Mouse (Mus musculus) lung, embryonic 16.5 days (tissue): ENCODE results near the gene Nup54. TPM values are rescaled to one million over a fixed set of nuclear protein-coding genes. Genes with fewer than 3 reads are reported as not detected.

Experiments used
- ATAC-seq: fragments of 200-750 bp; cut with Nextera tagmentation; 2 replicates; pipeline ENCODE4 v1.8.0; 2017; ENCODE audit warnings: low read depth, mild to moderate bottlenecking, moderate library complexity
- H3K27ac ChIP-seq: fragments of 300-500 bp; sonication (generic); 2 replicates; pipeline ENCODE4 v1.5.1; 2014; ENCODE audit warnings: mild to moderate bottlenecking, control low read depth, low read length
- H3K27me3 ChIP-seq: fragments of 300-500 bp; sonication (generic); 2 replicates; pipeline ENCODE4 v1.6.1; 2014; ENCODE audit warnings: low read depth, low read length, mixed read lengths; ENCODE audit not compliant: control insufficient read depth, insufficient read depth
- H3K36me3 ChIP-seq: fragments of 300-500 bp; sonication (generic); 2 replicates; pipeline ENCODE4 v1.6.1; 2014; ENCODE audit warnings: low read length; ENCODE audit not compliant: control insufficient read depth, insufficient read depth
- H3K4me1 ChIP-seq: fragments of 300-500 bp; sonication (generic); replicated peaks from 2 replicates; pipeline ENCODE4 v1.6.1; 2014; ENCODE audit warnings: low read length, mixed read lengths; ENCODE audit not compliant: control insufficient read depth, insufficient read depth
- H3K4me2 ChIP-seq: fragments of 300-500 bp; sonication (generic); 2 replicates; pipeline ENCODE4 v1.6.1; 2014; ENCODE audit warnings: low read depth, low read length, control low read depth
- H3K4me3 ChIP-seq: fragments of 300-500 bp; sonication (generic); 2 replicates; pipeline ENCODE4 v1.5.1; 2014; ENCODE audit warnings: mild to moderate bottlenecking, low read length, control low read depth
- H3K9ac ChIP-seq: fragments of 300-500 bp; sonication (generic); 2 replicates; pipeline ENCODE4 v1.6.1; 2014; ENCODE audit warnings: low read length, control low read depth
- H3K9me3 ChIP-seq: fragments of 300-500 bp; sonication (generic); 2 replicates; pipeline ENCODE4 v1.6.1; 2016; ENCODE audit warnings: low read length; ENCODE audit not compliant: control insufficient read depth
- WGBS: fragments of 180-500 bp; shearing (Covaris S2); extraction: QIAGEN DNeasy Blood & Tissue Kit; methylation state at CpG from one replicate; pipeline ENCODE4 v1.1.7; 2014; 5-methylcytosine and 5-hydroxymethylcytosine counted together
- polyA plus RNA-seq: library from polyadenylated mRNA; unstranded; fragments of >200 nt; fragmentation: Nextera tagmentation; extraction: Ambion mirVana; gene quantifications from 2 replicates; pipeline ENCODE4 v1.2.1, GENCODE M21; 2015

Gene Nup54
- polyA plus RNA-seq, 1 experiment from 2014 or later = 57.3 TPM

DNA sequence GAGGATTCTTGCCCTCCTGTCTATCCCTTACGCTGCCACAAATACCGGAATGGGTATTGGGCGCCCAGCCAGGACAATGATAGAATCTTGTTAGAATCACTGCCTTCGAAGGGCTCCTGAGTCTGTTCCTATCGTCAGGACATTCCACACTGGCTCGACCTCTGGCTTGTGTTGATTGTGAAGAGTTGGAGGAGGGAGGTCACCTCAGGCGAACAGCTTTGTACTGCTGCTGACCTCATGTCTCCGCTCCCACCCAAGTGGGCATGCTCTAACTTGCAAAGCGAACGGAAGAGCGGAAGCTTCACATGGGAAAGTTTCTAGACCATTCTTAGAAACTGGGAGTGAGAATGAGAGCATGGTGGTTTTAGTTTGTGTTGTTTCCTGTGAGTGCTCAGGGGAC lies 47.6 kb downstream of the Nup54 start:
- Histone ChIP-seq H3K4me2 (no peak overlapping the region), H3K36me3 (no peaks in the 10 kb centered on the region), H3K27ac (no peak overlapping the region), H3K4me3 (no peak overlapping the region), H3K9me3 (no peaks in the 10 kb centered on the region), H3K4me1 (no peaks in the 10 kb centered on the region; the same call in 1 of the 2 replicates), H3K27me3 (peaks cover 29% of the 10 kb centered on the region), H3K9ac (no peak overlapping the region)
- ATAC-seq = no peak
- WGBS = 56% methylated on average over 11 of the region's 11 CpGs

DNA sequence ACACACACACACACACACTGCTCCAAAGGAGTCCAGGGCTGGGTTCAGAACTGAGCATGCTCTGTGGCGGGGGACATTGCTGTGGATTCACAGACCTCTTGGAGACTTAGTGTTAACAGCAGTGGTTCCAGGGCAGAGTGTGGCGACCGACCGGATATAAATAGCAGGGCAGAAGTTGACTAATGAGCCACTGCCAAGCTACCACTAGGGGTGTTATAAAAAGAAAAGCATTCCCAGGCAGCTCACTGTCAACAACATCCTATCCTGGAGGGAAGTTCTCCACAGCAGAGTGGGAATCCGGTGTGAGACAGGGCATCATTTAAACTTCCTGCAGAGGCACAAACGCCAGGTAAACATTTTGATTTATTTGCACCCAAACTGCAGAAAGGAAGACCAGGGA lies 48.4 kb downstream of the Nup54 start:
- peak; percentile 69 for ATAC-seq

DNA sequence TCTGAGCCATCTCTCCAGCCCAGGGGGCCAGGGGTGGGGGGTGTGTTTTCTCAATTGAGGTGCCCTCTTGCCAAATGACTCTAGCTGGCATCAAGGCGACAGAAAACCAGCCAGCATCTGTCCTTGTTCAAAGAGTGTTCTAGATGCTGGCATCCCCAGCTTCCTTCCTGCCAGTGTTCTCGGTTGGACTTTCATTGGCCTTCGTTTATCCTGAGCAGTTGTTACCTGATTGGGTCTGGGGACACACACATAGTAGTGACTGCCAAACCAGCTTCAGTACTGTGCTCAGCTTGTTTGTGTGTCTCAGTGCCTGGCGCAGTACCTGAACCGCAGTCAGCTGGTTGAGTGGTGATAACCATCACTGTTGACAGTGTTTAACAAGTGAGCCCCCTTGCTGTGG lies 48.9 kb downstream of the Nup54 start:
- Histone ChIP-seq H3K27ac (no peak overlapping the region), H3K36me3 (no peaks in the 10 kb centered on the region), H3K4me1 (no peaks in the 10 kb centered on the region; the same call in 1 of the 2 replicates), H3K4me2 (no peak overlapping the region), H3K9me3 (no peaks in the 10 kb centered on the region), H3K27me3 (peaks cover 16% of the 10 kb centered on the region), H3K4me3 (no peak overlapping the region), H3K9ac (no peak overlapping the region)
- ATAC-seq = no peak
- 64% methylated on average over 5 of the region's 5 CpGs for WGBS

More for the DNA sequence above, 48.4 kb downstream of the Nup54 start:
- Histone ChIP-seq H3K4me1 (no peaks in the 10 kb centered on the region; the same call in 1 of the 2 replicates), H3K27me3 (peaks cover 22% of the 10 kb centered on the region), H3K9ac (no peak overlapping the region), H3K4me3 (no peak overlapping the region), H3K36me3 (no peaks in the 10 kb centered on the region), H3K4me2 (no peak overlapping the region), H3K27ac (no peak overlapping the region), H3K9me3 (no peaks in the 10 kb centered on the region)
- WGBS = 20% methylated on average over 6 of the region's 6 CpGs

GRCm38 (mm10) chr5:92384855-92385254 lies 50.2 kb downstream of the Nup54 start:
- WGBS = 45% methylated on average over 7 of the region's 7 CpGs
- Histone ChIP-seq H3K4me3 (no peak overlapping the region), H3K36me3 (no peaks in the 10 kb centered on the region), H3K4me2 (no peak overlapping the region), H3K27ac (no peak overlapping the region), H3K9ac (no peak overlapping the region), H3K9me3 (no peaks in the 10 kb centered on the region), H3K27me3 (peaks cover 6% of the 10 kb centered on the region), H3K4me1 (no peaks in the 10 kb centered on the region; the same call in 1 of the 2 replicates)
- ATAC-seq = no peak

DNA sequence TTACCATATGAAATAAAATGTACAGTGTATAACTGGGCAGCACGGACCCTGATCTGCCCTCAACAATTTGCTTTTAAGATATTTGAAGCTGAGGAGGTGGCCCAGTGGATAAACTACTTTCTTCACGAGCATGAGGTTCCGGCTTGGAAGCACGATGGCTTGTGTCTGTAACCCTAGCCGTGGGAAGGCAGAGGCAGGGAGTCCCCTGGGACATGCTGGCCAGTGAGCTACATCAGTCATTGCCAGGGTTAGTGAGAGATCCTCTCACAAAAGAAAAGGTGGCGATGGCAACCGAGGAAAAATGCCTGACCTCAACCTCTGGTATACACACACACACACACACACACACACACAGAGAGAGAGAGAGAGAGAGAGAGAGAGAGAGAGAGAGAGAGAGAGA lies 51.3 kb downstream of the Nup54 start:
- no peaks in the 10 kb centered on the region for H3K36me3 ChIP-seq
- H3K4me3 ChIP-seq = no peak overlapping the region
- H3K4me1 ChIP-seq = no peaks in the 10 kb centered on the region; the same call in 1 of the 2 replicates
- no peaks in the 10 kb centered on the region for H3K9me3 ChIP-seq
- no peak overlapping the region for H3K27ac ChIP-seq
- H3K4me2 ChIP-seq = no peak overlapping the region
- ATAC-seq = no peak
- 51% methylated on average over 7 of the region's 7 CpGs for WGBS
- H3K9ac ChIP-seq = no peak overlapping the region
- H3K27me3 ChIP-seq = peaks cover 2% of the 10 kb centered on the region; the same call in 1 of the 2 replicates

GRCm38 (mm10) chr5:92382349-92382679 lies 52.7 kb downstream of the Nup54 start:
- no peaks in the 10 kb centered on the region for H3K27me3 ChIP-seq
- no peak overlapping the region for H3K4me3 ChIP-seq
- no peak overlapping the region for H3K27ac ChIP-seq
- ATAC-seq = no peak
- H3K9me3 ChIP-seq = no peaks in the 10 kb centered on the region
- 61% methylated on average over 9 of the region's 9 CpGs for WGBS
- no peak overlapping the region for H3K9ac ChIP-seq
- H3K36me3 ChIP-seq = no peaks in the 10 kb centered on the region
- H3K4me1 ChIP-seq = no peaks in the 10 kb centered on the region; the same call in 1 of the 2 replicates
- no peak overlapping the region for H3K4me2 ChIP-seq

DNA sequence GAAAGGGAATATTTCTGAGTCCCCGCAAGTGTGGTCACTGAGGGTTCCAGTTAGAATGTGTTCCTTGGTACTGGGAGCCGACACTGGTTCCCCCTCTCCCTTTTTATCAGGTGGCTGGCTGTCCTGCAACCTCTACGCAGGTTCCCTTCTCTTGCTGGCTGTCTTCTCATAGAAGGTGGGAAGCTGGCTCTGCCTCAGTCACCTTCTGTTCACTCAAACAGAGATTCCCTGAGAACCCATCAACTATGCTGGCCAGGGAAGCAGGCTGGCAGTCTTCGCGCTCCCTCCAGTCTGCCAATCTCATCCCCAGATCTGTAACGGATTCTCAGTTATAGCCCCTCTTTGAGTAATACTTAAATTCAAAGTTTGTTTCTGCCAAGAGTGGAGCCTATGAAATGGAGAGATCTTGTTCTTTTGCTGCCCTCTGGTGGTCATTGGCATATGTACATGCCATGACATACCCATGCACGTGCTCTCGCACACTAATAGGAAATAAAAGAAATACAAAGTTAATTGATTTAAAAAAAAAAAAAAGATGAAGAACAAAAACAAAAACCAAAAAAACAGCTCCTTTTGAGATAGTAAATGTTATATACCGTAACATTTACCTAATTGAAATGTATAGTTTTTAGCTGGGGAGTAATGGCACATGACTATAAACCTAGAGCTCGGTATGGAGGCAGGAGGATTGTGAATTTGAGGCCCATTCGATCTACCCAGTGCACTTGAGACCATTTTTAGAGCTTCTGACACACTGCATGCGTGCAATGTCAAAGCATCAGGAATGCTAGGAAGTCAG lies 53.3 kb downstream of the Nup54 start:
- 31% methylated on average over 12 of the region's 12 CpGs for WGBS
- no peak overlapping the region for H3K9ac ChIP-seq

GRCm38 (mm10) chr5:92376795-92377405 lies 58.1 kb downstream of the Nup54 start:
- no peak for ATAC-seq
- H3K4me2 ChIP-seq = peak overlapping the region; percentile 15; the same call in 1 of the 2 replicates
- H3K36me3 ChIP-seq = no peaks in the 10 kb centered on the region
- no peak overlapping the region for H3K9ac ChIP-seq
- H3K27me3 ChIP-seq = no peaks in the 10 kb centered on the region
- no peaks in the 10 kb centered on the region for H3K4me1 ChIP-seq
- no peak overlapping the region for H3K4me3 ChIP-seq
- 13% methylated on average over 13 of the region's 13 CpGs for WGBS
- H3K27ac ChIP-seq = no peak overlapping the region
- H3K9me3 ChIP-seq = no peaks in the 10 kb centered on the region

More for the DNA sequence above, 53.3 kb downstream of the Nup54 start:
- no peaks in the 10 kb centered on the region for H3K4me1 ChIP-seq
- H3K4me2 ChIP-seq = no peak overlapping the region
- H3K27ac ChIP-seq = no peak overlapping the region
- H3K4me3 ChIP-seq = no peak overlapping the region
- no peaks in the 10 kb centered on the region for H3K9me3 ChIP-seq
- H3K27me3 ChIP-seq = no peaks in the 10 kb centered on the region
- peak; percentile 68; the same call in 1 of the 2 replicates for ATAC-seq
- H3K36me3 ChIP-seq = no peaks in the 10 kb centered on the region

- ATAC-seq = peak; percentile 28; the same call in 1 of the 2 replicates
- H3K4me1 ChIP-seq = no peaks in the 10 kb centered on the region
- no peak overlapping the region for H3K4me2 ChIP-seq
- no peaks in the 10 kb centered on the region for H3K27me3 ChIP-seq
- H3K27ac ChIP-seq = no peak overlapping the region
- H3K4me3 ChIP-seq = no peak overlapping the region
- no peaks in the 10 kb centered on the region for H3K9me3 ChIP-seq
- WGBS = 71% methylated on average over 17 of the region's 17 CpGs
- no peaks in the 10 kb centered on the region for H3K36me3 ChIP-seq
- no peak overlapping the region for H3K9ac ChIP-seq
Observed at GRCm38 (mm10) chr5:92375368-92375767, 59.7 kb downstream of the Nup54 start.
